Mouse (Mus musculus) ES-E14 (cell line): ENCODE measurements at regions not wholly inside any gene's neighbourhood (a gene's known extent, or its start where the extent isn't known, plus 50 kb on each side); places are given as distances from the start of the nearest gene placed in this dataset.

Source experiments
- CHD2 ChIP-seq: IDR thresholded peaks from 2 replicates; pipeline ENCODE4 v1.6.1; 2014; ENCODE audit warnings: mild to moderate bottlenecking, low read depth, low read length, inconsistent platforms
- HCFC1 ChIP-seq: IDR thresholded peaks from 2 replicates; pipeline ENCODE4 v1.6.1; 2012; ENCODE audit warnings: low read length, inconsistent platforms, borderline replicate concordance; ENCODE audit not compliant: insufficient read depth
- ZNF384 ChIP-seq: IDR thresholded peaks from 2 replicates; pipeline ENCODE4 v1.6.1; 2012; ENCODE audit warnings: low read depth, low read length, inconsistent platforms

DNA sequence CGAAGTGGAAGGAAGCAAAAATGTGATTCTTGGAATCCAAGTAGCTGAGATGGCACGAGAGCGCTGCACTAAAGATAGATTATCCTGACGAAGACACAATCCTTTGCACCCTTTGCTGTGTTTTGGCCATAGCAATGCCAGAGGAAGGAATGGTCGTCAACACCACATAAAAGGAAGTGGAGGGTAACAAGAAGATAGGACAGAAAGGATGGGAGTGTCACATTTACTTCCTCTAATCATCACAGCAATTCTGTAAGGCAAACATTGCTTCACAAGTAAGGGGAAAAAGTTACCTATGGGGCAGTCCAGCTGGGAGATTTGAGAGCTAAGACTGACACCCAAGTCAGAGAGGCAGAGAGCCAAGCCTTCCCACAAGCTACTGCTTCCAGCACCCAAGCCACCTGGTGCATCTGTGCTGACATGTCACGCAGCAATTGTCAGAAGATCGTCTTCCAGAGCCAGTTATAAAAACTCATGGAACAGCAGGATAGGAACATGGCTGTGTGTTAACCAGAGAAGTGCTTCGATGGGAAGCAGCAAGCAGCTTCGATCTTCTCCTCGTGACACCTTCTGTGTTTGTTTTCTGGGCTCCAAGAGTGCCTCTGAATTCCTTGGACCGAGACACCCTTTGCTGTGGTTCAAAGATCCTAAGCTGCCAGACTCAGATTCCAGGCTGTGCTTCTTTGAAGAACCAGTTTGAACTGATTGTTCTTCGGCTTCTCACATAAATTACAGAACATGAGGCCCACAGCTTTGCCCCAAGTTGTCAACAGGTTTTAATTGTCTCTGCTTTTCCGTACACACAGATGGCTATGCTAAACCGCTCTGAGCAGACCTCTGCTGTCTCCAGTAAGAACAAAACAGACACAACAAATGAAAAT is 95.2 kb upstream of the Ly86 start:
- TF ChIP-seq HCFC1 (no peak), ZNF384 (no peak), CHD2 (no peak)
